Mouse (Mus musculus) right cerebral cortex, postnatal 25 days (tissue): ENCODE data around the gene Doc2b.

Source experiments
- DNase-seq: peaks from one replicate; pipeline ENCODE4 v3.0.0; 2022

Gene Doc2b

GRCm38 (mm10) chr11:75796029-75796445, at the start of gene Doc2b:
TSS of gene Doc2b (minus strand) at chr11:75796049.
- DNase-seq = peak; percentile 85

GRCm38 (mm10) chr11:75842904-75843619, 47.2 kb upstream of the Doc2b start:
- DNase-seq = no peak

- DNase-seq = no peak
These were observed 45.7 kb upstream of the Doc2b start for GRCm38 (mm10) chr11:75841503-75841902.

- DNase-seq = no peak
These were observed 43.9 kb upstream of the Doc2b start for GRCm38 (mm10) chr11:75839536-75840430.

GRCm38 (mm10) chr11:75838861-75839426, 43.1 kb upstream of the Doc2b start:
- no peak for DNase-seq

GRCm38 (mm10) chr11:75836240-75836610, 40.4 kb upstream of the Doc2b start:
- no peak for DNase-seq

- no peak for DNase-seq
These were observed 39.9 kb upstream of the Doc2b start for GRCm38 (mm10) chr11:75835587-75836239.

- DNase-seq = no peak
These were observed 37.2 kb upstream of the Doc2b start for GRCm38 (mm10) chr11:75833081-75833480.

GRCm38 (mm10) chr11:75830386-75830785, 34.5 kb upstream of the Doc2b start:
- no peak for DNase-seq

- DNase-seq = no peak
These were observed 31.6 kb upstream of the Doc2b start for GRCm38 (mm10) chr11:75827414-75827813.

GRCm38 (mm10) chr11:75823506-75823905, 27.7 kb upstream of the Doc2b start:
- no peak for DNase-seq

- no peak for DNase-seq
These were observed 17.2 kb upstream of the Doc2b start for GRCm38 (mm10) chr11:75813085-75813484.

GRCm38 (mm10) chr11:75811900-75812299, 16.1 kb upstream of the Doc2b start:
- peak; percentile 30 for DNase-seq

- no peak for DNase-seq
These were observed 14.7 kb upstream of the Doc2b start for GRCm38 (mm10) chr11:75810526-75810925.

- no peak for DNase-seq
These were observed 11.6 kb upstream of the Doc2b start for GRCm38 (mm10) chr11:75807486-75807885.

GRCm38 (mm10) chr11:75801771-75802550, 6.1 kb upstream of the Doc2b start:
- no peak for DNase-seq

- no peak for DNase-seq
These were observed 5.5 kb upstream of the Doc2b start for GRCm38 (mm10) chr11:75801369-75801768.

- no peak for DNase-seq
These were observed 842 bp upstream of the Doc2b start for GRCm38 (mm10) chr11:75796536-75797246.

GRCm38 (mm10) chr11:75795321-75795636, 570 bp downstream of the Doc2b start:
- DNase-seq = no peak

GRCm38 (mm10) chr11:75794602-75795320, 1.1 kb downstream of the Doc2b start:
- no peak for DNase-seq

GRCm38 (mm10) chr11:75793351-75793750, 2.5 kb downstream of the Doc2b start:
- DNase-seq = no peak
